Mouse (Mus musculus) ES-E14 (cell line): ENCODE measurements around the gene Matn3.

Experiments used
- CHD2 ChIP-seq: IDR thresholded peaks from 2 replicates; pipeline ENCODE4 v1.6.1; 2014; ENCODE audit warnings: mild to moderate bottlenecking, low read depth, low read length, inconsistent platforms
- HCFC1 ChIP-seq: IDR thresholded peaks from 2 replicates; pipeline ENCODE4 v1.6.1; 2012; ENCODE audit warnings: low read length, inconsistent platforms, borderline replicate concordance; ENCODE audit not compliant: insufficient read depth
- ZNF384 ChIP-seq: IDR thresholded peaks from 2 replicates; pipeline ENCODE4 v1.6.1; 2012; ENCODE audit warnings: low read depth, low read length, inconsistent platforms

DNA sequence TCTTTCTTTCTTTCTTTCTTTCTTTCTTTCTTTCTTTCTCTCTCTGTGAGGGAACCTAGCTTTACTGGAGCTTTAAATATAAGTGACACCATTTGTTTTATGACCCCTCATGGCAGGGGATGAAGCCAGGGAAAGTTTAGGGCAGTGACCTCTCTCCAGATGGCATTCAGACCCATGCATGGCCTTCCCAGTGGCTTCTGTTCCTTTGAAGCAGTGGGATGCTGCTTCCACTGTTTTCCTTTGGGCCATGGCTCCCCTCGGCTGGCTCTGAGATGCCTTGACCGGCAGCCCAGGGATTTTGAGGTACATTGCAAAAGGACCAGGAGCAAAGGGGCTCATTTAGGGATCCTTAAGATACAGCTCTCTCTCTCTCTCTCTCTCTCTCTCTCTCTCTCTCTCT lies 45.8 kb upstream of the Matn3 start:
- no peak for TF ChIP-seq CHD2
- no peak for TF ChIP-seq ZNF384
- TF ChIP-seq HCFC1, result no peak
